Mouse (Mus musculus) heart, postnatal 36 days (tissue): ENCODE results near the gene Phldb3. TPM values are rescaled to one million over a fixed set of nuclear protein-coding genes. Genes with fewer than 3 reads are reported as not detected.

Experiments
- DNase-seq, 2 experiments: peaks; one replicate each; pipeline ENCODE4 v3.0.0; 2021 to 2022
- intact Hi-C: fragments of 180-260 bp; cut with DNase I; formaldehyde crosslinking; loops from one replicate; pipeline ENCODE4 v1.15.1; 2025
- total RNA-seq, 2 experiments: library from RNA; stranded (reverse); gene quantifications; 2 replicates each; pipeline ENCODE4 v1.2.3; 2021

Gene Phldb3
- total RNA-seq = under 1 TPM; 0.36 to 0.89 TPM

- no peak for DNase-seq
- intact Hi-C loops = no loop called here
Observed at GRCm38 (mm10) chr7:24610144-24610878, at the start of gene Phldb3. Phldb3 (plus strand) TSS chr7:24610763.

GRCm38 (mm10) chr7:24561450-24561849 lies 49.1 kb upstream of the Phldb3 start:
- intact Hi-C loops = no loop called here

GRCm38 (mm10) chr7:24563191-24563836 lies 47.2 kb upstream of the Phldb3 start:
- intact Hi-C loops = no loop called here
- DNase-seq = no peak

More at GRCm38 (mm10) chr7:24561450-24561849, 49.1 kb upstream of the Phldb3 start:
- DNase-seq = no peak

GRCm38 (mm10) chr7:24563837-24564206 lies 46.7 kb upstream of the Phldb3 start:
- intact Hi-C loops = loop anchor here (1.0 kb wide), 1 partner anchor 90 kb away; no protein-coding TSS in a partner anchor
- DNase-seq = no peak

- intact Hi-C loops = loop anchor here (1.0 kb wide), 1 partner anchor 90 kb away; no protein-coding TSS in a partner anchor
- peak; percentile 62 to 81 for DNase-seq
Observed at GRCm38 (mm10) chr7:24564607-24565265, 45.8 kb upstream of the Phldb3 start.

GRCm38 (mm10) chr7:24565627-24566026 lies 44.9 kb upstream of the Phldb3 start:
- intact Hi-C loops = no loop called here
- no peak for DNase-seq

- intact Hi-C loops = no loop called here
- DNase-seq = no peak
Observed at GRCm38 (mm10) chr7:24566206-24566605, 44.4 kb upstream of the Phldb3 start.

- intact Hi-C loops = no loop called here
- no peak for DNase-seq
Observed at GRCm38 (mm10) chr7:24568512-24568911, 42.1 kb upstream of the Phldb3 start.

GRCm38 (mm10) chr7:24571071-24571470 lies 39.5 kb upstream of the Phldb3 start:
- no peak for DNase-seq
- intact Hi-C loops = no loop called here

GRCm38 (mm10) chr7:24572455-24572854 lies 38.1 kb upstream of the Phldb3 start:
- intact Hi-C loops = no loop called here

GRCm38 (mm10) chr7:24574224-24574796 lies 36.3 kb upstream of the Phldb3 start:
- intact Hi-C loops = no loop called here
- DNase-seq = no peak

More at GRCm38 (mm10) chr7:24572455-24572854, 38.1 kb upstream of the Phldb3 start:
- DNase-seq = no peak

- no peak for DNase-seq
- intact Hi-C loops = no loop called here
Observed at GRCm38 (mm10) chr7:24577811-24578210, 32.8 kb upstream of the Phldb3 start.

GRCm38 (mm10) chr7:24584876-24585275 lies 25.7 kb upstream of the Phldb3 start:
- intact Hi-C loops = no loop called here
- DNase-seq = no peak

- intact Hi-C loops = no loop called here
- no peak for DNase-seq
Observed at GRCm38 (mm10) chr7:24585995-24586394, 24.6 kb upstream of the Phldb3 start.

- no peak for DNase-seq
- intact Hi-C loops = no loop called here
Observed at GRCm38 (mm10) chr7:24586828-24587227, 23.7 kb upstream of the Phldb3 start.

- intact Hi-C loops = no loop called here
- DNase-seq = peak; percentile 33 to 37
Observed at GRCm38 (mm10) chr7:24587330-24588105, 23.0 kb upstream of the Phldb3 start, which contains the start of the genes Ethe1 and Zfp575. Ethe1 (plus strand) TSS chr7:24587543. Zfp575 (minus strand) TSS chr7:24587641.

GRCm38 (mm10) chr7:24588336-24588735 lies 22.2 kb upstream of the Phldb3 start:
- intact Hi-C loops = no loop called here
- peak in 1 of 2 experiments; percentile 26 for DNase-seq

- intact Hi-C loops = loop anchor here (10.0 kb wide), 1 partner anchor 507 kb away; the partner anchor contains the start of gene Zfp180
- no peak for DNase-seq
Observed at GRCm38 (mm10) chr7:24591735-24592134, 18.8 kb upstream of the Phldb3 start.

- no peak for DNase-seq
- intact Hi-C loops = loop anchor here (10.0 kb wide), 1 partner anchor 507 kb away; the partner anchor contains the start of gene Zfp180
Observed at GRCm38 (mm10) chr7:24592163-24592562, 18.4 kb upstream of the Phldb3 start.

GRCm38 (mm10) chr7:24592781-24593180 lies 17.8 kb upstream of the Phldb3 start:
- DNase-seq = no peak
- intact Hi-C loops = loop anchor here (10.0 kb wide), 1 partner anchor 508 kb away; the partner anchor contains the start of gene Zfp180
